Mouse (Mus musculus) CD4-positive, CD25-positive, alpha-beta regulatory T cell, adult 2 months (primary cell): ENCODE measurements around the gene Spata31d1a.
"Not testable (repeated sequence)": the region's sequence is repeated elsewhere in the genome, so short reads cannot be mapped to it uniquely, and the experiment has no call there.

Experiments
- DNase-seq: peaks from one replicate; pipeline ENCODE4 v3.0.0-alpha.2; 2012; ENCODE audit warnings: low read depth, low spot score

The Spata31d1a gene

GRCm38 (mm10) chr13:59703514-59703913 is 6.6 kb downstream of the Spata31d1a start:
- no peak for DNase-seq

GRCm38 (mm10) chr13:59700137-59700536 is 10.0 kb downstream of the Spata31d1a start:
- not testable (repeated sequence) for DNase-seq

GRCm38 (mm10) chr13:59699131-59699530 is 11.0 kb downstream of the Spata31d1a start:
- no peak for DNase-seq

- peak; percentile 58 for DNase-seq
Measured at GRCm38 (mm10) chr13:59695781-59696180, 14.3 kb downstream of the Spata31d1a start.

GRCm38 (mm10) chr13:59694008-59694407 is 16.1 kb downstream of the Spata31d1a start, which contains the start of gene 4921517D22Rik:
Gene 4921517D22Rik, minus strand, starts transcription at chr13:59694108.
- no peak for DNase-seq

- DNase-seq = no peak
Measured at GRCm38 (mm10) chr13:59691478-59691877, 18.7 kb downstream of the Spata31d1a start.

- DNase-seq = no peak
Measured at GRCm38 (mm10) chr13:59690576-59690975, 19.6 kb downstream of the Spata31d1a start.

GRCm38 (mm10) chr13:59689843-59690242 is 20.3 kb downstream of the Spata31d1a start:
- no peak for DNase-seq

- DNase-seq = no peak
Measured at GRCm38 (mm10) chr13:59689313-59689712, 20.8 kb downstream of the Spata31d1a start.

- no peak for DNase-seq
Measured at GRCm38 (mm10) chr13:59688338-59688770, 21.8 kb downstream of the Spata31d1a start.

- DNase-seq = no peak
Measured at GRCm38 (mm10) chr13:59685236-59685635, 24.9 kb downstream of the Spata31d1a start.

- DNase-seq = peak; percentile 37
Measured at GRCm38 (mm10) chr13:59682629-59683028, 27.5 kb downstream of the Spata31d1a start.

GRCm38 (mm10) chr13:59679908-59680307 is 30.2 kb downstream of the Spata31d1a start:
- no peak for DNase-seq

GRCm38 (mm10) chr13:59679306-59679705 is 30.8 kb downstream of the Spata31d1a start:
- DNase-seq = no peak

- DNase-seq = peak; percentile 31
Measured at GRCm38 (mm10) chr13:59676316-59677229, 33.6 kb downstream of the Spata31d1a start.

GRCm38 (mm10) chr13:59675151-59676011 is 34.7 kb downstream of the Spata31d1a start, which contains the start of gene Golm1:
Gene Golm1, minus strand, starts transcription at chr13:59675811.
- DNase-seq = peak; percentile 62

- peak; percentile 18 for DNase-seq
Measured at GRCm38 (mm10) chr13:59674761-59675150, 35.4 kb downstream of the Spata31d1a start.

GRCm38 (mm10) chr13:59674215-59674614 is 35.9 kb downstream of the Spata31d1a start:
- DNase-seq = no peak

GRCm38 (mm10) chr13:59673597-59673996 is 36.5 kb downstream of the Spata31d1a start:
- no peak for DNase-seq

GRCm38 (mm10) chr13:59672248-59672647 is 37.9 kb downstream of the Spata31d1a start:
- DNase-seq = peak; percentile 56

- DNase-seq = no peak
Measured at GRCm38 (mm10) chr13:59671521-59671920, 38.6 kb downstream of the Spata31d1a start.

- DNase-seq = no peak
Measured at GRCm38 (mm10) chr13:59669946-59670345, 40.2 kb downstream of the Spata31d1a start.
